Mouse (Mus musculus) bone marrow macrophage, adult 2 months (primary cell): ENCODE measurements around the gene Filip1.

Experiments
- CTCF ChIP-seq: IDR thresholded peaks from 2 replicates; pipeline ENCODE4 v1.5.1; 2012; ENCODE audit warnings: low read depth, mild to moderate bottlenecking, low read length, moderate library complexity
- POLR2A ChIP-seq: IDR thresholded peaks from 2 replicates; pipeline ENCODE4 v1.6.1; 2012; ENCODE audit warnings: mild to moderate bottlenecking, low read depth, low read length, borderline replicate concordance

DNA sequence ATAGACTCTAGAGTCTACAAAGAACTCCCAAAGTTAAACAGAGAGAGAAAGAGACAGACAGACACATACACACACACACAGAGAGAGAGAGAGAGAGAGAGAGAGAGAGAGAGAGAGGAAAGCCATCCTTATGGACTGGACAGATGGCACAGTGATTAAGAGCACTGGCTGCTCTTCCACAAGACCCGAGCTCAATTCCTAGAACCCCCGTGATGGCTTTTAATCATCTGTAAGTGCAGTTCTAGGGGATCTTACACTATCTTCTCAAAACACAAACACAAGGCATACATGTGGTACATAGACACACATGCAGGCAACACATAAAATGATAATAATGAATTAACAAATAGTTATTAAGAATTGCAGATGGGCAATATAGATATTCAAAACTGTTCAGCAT lies 64.3 kb downstream of the Filip1 start:
- TF ChIP-seq POLR2A (no peak), CTCF (no peak)
